Mouse (Mus musculus) embryonic stem cell, embryonic (primary cell): Measurements from ENCODE around the gene Hfe2.

Experiments
- CTCF ChIA-PET, 4 experiments: fragments of 300-600 bp in 2 of 4; fragments of 350-600 bp in 2 of 4; sonication (Branson Sonifier 250); formaldehyde crosslinking; loops; one replicate each; lab custom pipeline; 2022; ENCODE audit warnings: inconsistent platforms in 2 of 4; lab: Charles Lee
- POLR2A ChIA-PET, 4 experiments: fragments of 300-600 bp in 2 of 4; fragments of 350-600 bp in 2 of 4; sonication (Branson Sonifier 250); formaldehyde crosslinking; loops; one replicate each; lab custom pipeline; 2022; ENCODE audit warnings: antibody characterized with exemption in 4 of 4, inconsistent platforms in 1 of 4; lab: Charles Lee

The Hfe2 gene

DNA sequence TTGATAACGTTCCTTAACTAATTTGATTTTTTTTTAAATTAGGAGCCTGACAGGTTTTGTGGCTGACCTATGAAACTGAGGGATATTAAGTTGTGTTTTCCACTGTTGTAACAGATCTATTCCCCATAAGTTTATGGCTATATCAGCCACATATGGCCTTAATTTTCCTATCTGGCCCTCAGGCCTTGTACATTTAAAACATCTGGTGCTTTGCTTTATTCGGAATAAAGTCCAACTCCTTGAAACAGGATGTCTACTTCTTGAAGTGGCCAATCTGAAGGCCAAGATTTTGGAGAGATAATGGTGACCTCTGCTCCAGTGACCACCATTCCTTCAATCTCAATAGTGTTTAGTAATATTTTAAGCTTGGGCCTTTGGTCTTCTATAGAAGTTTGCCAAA, 14.3 kb downstream of the Hfe2 start:
- CTCF ChIA-PET: interaction anchor here in 1 of 4 experiments (0.9 kb wide), 1 partner anchor 125 kb away, joined by 4 read pairs; no protein-coding TSS in a partner anchor
- POLR2A ChIA-PET: no interaction called here

DNA sequence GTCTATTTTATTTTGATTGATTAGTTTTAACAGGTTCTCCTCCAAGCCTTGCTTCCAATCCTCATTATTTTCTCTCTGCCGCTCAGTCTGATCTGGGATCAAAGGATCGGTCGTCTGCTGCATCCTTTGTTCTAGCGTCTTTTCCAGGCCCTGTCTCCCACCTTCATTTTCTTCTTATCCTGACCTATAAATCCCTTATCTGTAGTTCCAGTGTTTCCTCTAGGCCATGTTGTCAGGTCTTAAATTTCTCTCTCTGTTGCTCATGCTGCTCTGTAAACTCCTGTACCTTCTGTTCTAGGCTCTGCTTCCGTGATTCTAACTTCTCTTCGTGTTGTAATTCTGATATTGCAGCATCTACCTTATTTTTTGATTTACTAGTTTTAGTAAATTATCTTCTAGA, 15.8 kb downstream of the Hfe2 start:
- ChIA-PET CTCF (interaction anchor here in 2 of 4 experiments (0.8 to 2.8 kb wide), 8 partner anchors 11 to 263 kb away, joined by 3 to 21 read pairs (median 5); partner anchors contain the start of genes Itga10 (in 1 of the 2) and Lix1l (in 1 of the 2)), POLR2A (interaction anchor here in 3 of 4 experiments (0.6 to 2.4 kb wide), 6 partner anchors 12 to 89 kb away, joined by 3 to 7 read pairs (median 4); partner anchors contain the start of genes Polr3gl (in 2 of the 3) and Rbm8a (in 1 of the 3))

DNA sequence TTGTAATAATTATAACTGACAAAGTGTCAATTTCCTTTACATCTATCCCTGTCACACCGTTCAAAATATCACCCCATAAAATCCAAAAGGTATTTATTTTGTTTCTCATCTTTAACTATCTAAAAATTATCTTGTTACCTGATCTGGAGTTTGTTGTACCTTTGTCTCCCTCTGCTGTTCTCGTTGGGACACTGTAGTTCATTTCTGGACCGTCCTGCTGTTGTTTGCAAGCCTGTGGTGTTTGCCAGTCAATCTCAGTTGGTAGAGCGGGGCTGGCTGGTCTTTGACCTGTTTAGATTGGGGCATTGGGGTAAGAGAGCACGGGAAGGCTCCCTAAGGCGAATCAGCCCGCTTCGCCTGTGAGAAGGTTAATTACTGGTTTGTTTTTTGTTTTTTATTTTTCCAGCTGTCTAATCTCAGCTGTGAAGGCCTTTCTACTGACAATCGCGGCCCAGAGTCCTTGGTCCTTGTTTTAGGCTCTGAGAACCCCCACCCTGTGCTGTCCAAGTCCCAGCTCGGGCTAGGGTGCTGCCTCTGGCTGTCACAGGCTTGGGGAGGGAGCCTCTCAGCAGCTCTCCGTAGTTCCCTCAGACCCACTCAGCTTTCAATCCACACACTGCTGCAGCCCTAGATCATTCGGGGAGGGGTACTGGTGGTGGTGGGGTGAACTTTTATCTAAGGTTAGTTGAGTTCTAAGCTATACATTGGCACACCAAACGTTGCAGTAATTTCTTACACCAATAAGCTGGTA, 16.5 kb downstream of the Hfe2 start:
- POLR2A ChIA-PET: interaction anchor here in 3 of 4 experiments (0.6 to 2.4 kb wide), 22 partner anchors 8 to 518 kb away, joined by 3 to 11 read pairs (median 4); partner anchors contain the start of genes Polr3gl (in 3 of the 3), Gm16253 (in 2 of the 3) and Rbm8a (in 2 of the 3)

DNA sequence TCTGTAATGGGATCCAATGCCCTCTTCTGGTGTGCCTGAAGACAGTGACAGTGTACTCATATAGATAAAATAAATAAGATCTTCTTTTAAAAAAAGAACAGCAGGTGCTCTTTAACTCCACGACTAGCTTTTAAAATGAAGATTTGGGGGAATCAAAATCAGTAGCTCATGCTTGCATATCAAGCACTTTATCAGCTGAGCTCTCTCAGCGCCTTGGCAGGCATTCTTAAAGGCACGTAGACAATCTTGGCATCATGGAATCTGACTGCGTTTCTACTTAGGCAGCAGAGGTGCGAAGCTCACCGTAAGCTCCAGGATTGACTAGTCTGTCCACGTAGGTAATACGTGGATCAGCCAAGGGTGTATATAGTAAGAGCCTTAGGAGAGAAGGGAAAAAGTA, 17.6 kb downstream of the Hfe2 start:
- CTCF ChIA-PET: interaction anchor here (0.6 to 2.8 kb wide), 21 partner anchors 8 to 477 kb away, joined by 3 to 21 read pairs (median 4); partner anchors contain the start of genes Itga10 (in 3 of the 4), Gm16253 (in 1 of the 4), Lix1l (in 1 of the 4) and Polr3gl (in 1 of the 4)
- POLR2A ChIA-PET: interaction anchor here in 3 of 4 experiments (0.7 to 2.4 kb wide), 16 partner anchors 10 to 121 kb away, joined by 3 to 11 read pairs (median 6); partner anchors contain the start of genes Polr3gl (in 3 of the 3), Gm16253 (in 2 of the 3) and Rbm8a (in 2 of the 3)

More for the DNA sequence above, 16.5 kb downstream of the Hfe2 start:
- CTCF ChIA-PET: interaction anchor here (0.6 to 2.8 kb wide), 23 partner anchors 9 to 582 kb away, joined by 3 to 21 read pairs (median 5); partner anchors contain the start of genes Itga10 (in 3 of the 4), Gm16253 (in 1 of the 4), Lix1l (in 1 of the 4) and Polr3gl (in 1 of the 4)

DNA sequence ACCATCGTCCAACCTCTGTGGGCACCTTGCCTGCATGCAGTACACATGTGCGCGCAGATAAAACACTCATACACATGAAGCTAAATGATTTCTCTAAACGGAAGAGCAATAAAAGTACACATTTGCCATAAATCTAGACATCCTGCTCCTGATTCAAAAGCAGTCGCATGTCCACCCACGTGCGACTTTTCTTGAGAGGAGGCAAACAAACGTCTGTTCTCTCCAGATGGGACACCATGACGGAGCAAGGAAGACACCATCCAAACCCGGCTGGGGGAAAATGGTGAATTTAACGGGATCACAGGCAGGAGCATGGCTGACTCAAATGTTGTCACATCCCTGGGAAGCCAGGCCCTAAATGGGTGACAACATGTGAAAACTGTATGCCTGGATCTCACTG, 18.4 kb downstream of the Hfe2 start:
- POLR2A ChIA-PET: interaction anchor here in 2 of 4 experiments (1.0 to 2.2 kb wide), 6 partner anchors 18 to 121 kb away, joined by 3 to 11 read pairs (median 5); partner anchors contain the start of genes Polr3gl (in 1 of the 2) and Rbm8a (in 1 of the 2)
- CTCF ChIA-PET: interaction anchor here in 2 of 4 experiments (0.9 to 2.8 kb wide), 9 partner anchors 11 to 477 kb away, joined by 3 to 21 read pairs (median 7); partner anchors contain the start of genes Gm16253 (in 1 of the 2) and Polr3gl (in 1 of the 2)

DNA sequence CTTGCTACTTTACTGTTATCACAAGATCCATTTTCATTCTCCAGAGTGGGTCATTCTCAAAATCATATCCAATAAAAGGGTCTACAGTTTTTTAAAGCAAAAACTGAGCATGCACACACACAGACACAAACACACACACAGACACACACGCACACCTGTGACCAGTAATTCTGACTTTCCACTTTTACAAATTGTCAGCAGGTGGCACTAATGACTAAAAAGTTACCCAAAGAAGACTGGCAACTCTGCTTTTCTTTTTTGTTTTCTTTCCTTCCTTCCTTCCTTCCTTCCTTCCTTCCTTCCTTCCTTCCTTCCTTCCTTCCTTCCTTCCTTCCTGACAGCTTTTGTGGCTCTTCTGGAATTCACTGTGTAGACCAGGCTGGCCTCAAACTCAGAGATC, 20.6 kb downstream of the Hfe2 start:
- ChIA-PET CTCF (interaction anchor here in 3 of 4 experiments (0.6 to 3.3 kb wide), 18 partner anchors 11 to 268 kb away, joined by 3 to 33 read pairs (median 4); partner anchors contain the start of genes Gm16253 (in 2 of the 3), Lix1l (in 1 of the 3), Nudt17 (in 1 of the 3) and Polr3gl (in 1 of the 3)), POLR2A (interaction anchor here in 3 of 4 experiments (0.8 to 26.7 kb wide), 8 partner anchors 12 to 233 kb away, joined by 3 to 969 read pairs (median 6); partner anchors contain the start of genes Gm16253 (in 1 of the 3), Itga10 (in 1 of the 3), Rbm8a (in 1 of the 3) and Txnip (in 1 of the 3))

DNA sequence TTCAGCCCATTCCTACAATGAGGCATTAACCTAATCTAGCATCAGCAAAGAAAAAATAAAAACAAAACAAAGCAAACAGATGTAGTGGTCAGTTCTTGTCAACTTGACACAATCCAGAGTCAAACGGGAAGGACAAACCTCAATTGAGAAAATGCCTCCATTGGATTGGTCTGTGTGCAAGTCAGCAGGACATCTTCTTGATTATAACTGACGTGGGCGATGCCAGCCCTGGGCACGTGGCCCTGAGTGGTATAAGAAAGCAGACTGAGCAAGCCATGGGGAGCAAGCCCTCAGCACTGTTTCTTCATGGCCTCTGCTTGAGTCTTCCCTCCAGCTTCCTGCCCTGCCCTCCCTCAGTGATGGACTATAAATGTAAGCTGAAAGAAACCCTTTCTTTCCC, 21.9 kb downstream of the Hfe2 start:
- POLR2A ChIA-PET: interaction anchor here in 3 of 4 experiments (0.5 to 26.7 kb wide), 11 partner anchors 10 to 92 kb away, joined by 3 to 969 read pairs (median 4); partner anchors contain the start of genes Gm16253 (in 3 of the 3), Polr3gl (in 1 of the 3) and Txnip (in 1 of the 3)
- CTCF ChIA-PET: interaction anchor here (0.7 to 3.3 kb wide), 14 partner anchors 19 to 153 kb away, joined by 3 to 33 read pairs (median 6); partner anchors contain the start of genes Gm16253 (in 1 of the 4), Polr3gl (in 1 of the 4) and Rbm8a (in 1 of the 4)

DNA sequence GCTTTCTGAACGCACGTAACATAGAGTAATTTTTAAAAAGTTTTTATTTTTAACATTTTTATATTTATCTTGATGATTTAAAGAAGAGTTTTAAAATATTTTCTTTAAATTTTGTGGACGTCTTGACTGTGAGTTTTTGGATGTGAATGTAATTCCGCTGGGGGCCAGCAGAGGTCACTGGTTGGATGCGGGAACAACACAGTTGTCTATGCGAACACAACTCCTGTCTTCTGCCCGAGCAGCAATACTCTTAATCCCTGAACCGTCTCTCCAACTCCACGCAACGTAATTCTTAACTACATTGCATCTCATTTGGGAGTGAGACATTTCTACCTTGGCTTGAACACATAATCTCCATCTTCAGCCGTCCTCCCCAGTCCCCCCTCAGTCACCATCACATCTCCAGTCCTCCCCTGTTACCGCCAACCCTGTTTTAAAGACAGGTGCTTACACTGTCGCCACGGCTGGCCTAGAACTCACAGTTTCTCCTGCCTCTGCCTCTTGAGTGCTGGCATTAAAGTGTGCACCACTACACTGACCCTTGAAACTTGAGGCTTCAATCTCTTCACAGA, 22.5 kb downstream of the Hfe2 start:
- ChIA-PET CTCF (interaction anchor here (0.7 to 3.3 kb wide), 14 partner anchors 20 to 152 kb away, joined by 3 to 33 read pairs (median 6); partner anchors contain the start of genes Gm16253 (in 1 of the 4), Polr3gl (in 1 of the 4) and Rbm8a (in 1 of the 4)), POLR2A (interaction anchor here in 3 of 4 experiments (0.9 to 26.7 kb wide), 8 partner anchors 9 to 92 kb away, joined by 3 to 969 read pairs (median 5); partner anchors contain the start of genes Gm16253 (in 3 of the 3) and Txnip (in 1 of the 3))

DNA sequence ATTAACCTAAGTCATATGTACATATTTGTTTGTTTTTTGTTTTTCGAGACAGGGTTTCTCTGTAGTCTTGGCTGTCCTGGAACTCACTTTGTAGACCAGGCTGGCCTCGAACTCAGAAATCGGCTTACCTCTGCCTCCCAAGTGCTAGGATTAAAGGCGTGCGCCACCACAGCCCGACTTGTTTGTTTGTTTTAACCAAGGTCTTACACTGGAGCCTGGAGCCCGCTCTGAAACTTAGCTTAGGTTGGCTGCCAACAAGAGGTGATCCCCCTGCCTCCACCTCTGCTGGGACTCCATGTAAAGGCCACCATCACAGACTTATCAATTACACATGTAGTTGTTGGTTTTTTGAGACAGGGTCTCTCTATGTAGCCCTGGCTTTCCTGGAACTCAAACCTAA, 23.9 kb downstream of the Hfe2 start:
- ChIA-PET POLR2A (interaction anchor here in 3 of 4 experiments (0.6 to 26.7 kb wide), 6 partner anchors 9 to 378 kb away, joined by 3 to 969 read pairs (median 28); partner anchors contain the start of gene Gm16253 (in 3 of the 3)), CTCF (interaction anchor here in 3 of 4 experiments (0.6 to 2.5 kb wide), 5 partner anchors 18 to 141 kb away, joined by 3 to 13 read pairs (median 9); partner anchors contain the start of gene Polr3gl (in 1 of the 3))

DNA sequence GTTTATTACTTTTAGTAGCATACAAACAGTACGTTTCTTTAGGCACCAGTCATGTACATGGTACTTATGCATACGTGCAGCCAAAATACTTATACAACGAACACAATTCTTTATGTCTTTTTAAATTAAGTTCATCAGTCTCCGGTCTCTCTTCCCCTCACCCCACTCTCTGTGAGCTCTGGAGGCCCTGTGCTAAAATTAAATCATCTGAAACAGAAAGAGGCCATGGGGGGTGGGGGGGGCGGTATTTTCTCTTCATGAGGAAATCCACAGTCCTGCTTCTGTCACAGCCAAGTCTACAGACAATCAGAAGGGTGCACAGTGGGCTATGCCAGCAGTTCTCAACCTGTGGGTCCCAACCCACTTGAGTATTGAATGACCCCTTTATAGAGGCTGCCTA, 24.4 kb downstream of the Hfe2 start:
- ChIA-PET CTCF (interaction anchor here (0.6 to 3.9 kb wide), 9 partner anchors 17 to 140 kb away, joined by 3 to 42 read pairs (median 11); partner anchors contain the start of gene Polr3gl (in 1 of the 4)), POLR2A (interaction anchor here in 3 of 4 experiments (0.6 to 26.7 kb wide), 7 partner anchors 9 to 379 kb away, joined by 3 to 969 read pairs (median 4); partner anchors contain the start of genes Gm16253 (in 3 of the 3) and Polr3gl (in 1 of the 3))

DNA sequence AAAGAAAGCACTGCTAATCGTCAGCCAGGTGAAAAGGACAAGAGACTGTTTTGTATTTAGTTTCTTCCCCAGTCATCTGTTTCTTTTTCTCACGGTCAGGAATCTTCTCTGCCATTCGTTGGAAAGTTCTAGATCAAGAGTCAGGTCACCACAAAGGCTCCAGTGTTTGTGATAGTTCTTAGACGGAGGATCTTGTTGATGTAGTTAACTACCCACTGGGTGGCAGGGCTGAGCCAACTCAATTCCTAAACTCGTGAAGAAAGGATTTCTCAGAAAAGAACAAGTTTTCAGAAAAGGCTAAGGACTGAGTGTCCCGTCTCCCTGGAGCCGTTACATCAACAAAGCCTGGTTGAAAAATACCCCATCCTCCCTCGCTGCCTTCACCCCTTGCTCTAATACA, 26.2 kb downstream of the Hfe2 start:
- ChIA-PET CTCF (interaction anchor here (0.6 to 3.9 kb wide), 21 partner anchors 10 to 159 kb away, joined by 3 to 42 read pairs (median 4); partner anchors contain the start of genes Gm16253 (in 3 of the 4) and Polr3gl (in 1 of the 4)), POLR2A (interaction anchor here in 3 of 4 experiments (0.6 to 26.7 kb wide), 19 partner anchors 8 to 220 kb away, joined by 3 to 969 read pairs (median 4); partner anchors contain the start of genes Gm16253 (in 3 of the 3), Polr3gl (in 2 of the 3), Rbm8a (in 2 of the 3) and Lix1l (in 1 of the 3))

DNA sequence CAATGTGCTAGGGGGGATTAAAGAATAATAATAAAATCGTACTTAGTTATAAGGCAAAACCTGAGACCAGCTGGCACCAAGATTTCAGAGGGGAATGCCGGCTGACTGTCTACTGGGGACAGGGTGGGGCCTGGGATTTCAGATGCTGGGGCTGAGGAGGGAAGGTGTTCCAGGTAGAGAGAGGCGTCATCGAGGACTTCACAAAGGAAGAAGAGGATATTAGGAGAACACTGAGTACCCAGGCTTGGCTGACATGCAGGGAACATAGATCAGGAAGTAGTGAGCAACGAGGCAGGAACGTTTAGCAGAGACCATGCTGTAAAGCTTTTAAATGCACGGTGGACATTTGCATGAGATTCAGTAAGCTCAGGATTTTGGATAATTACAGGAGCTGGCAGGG, 26.9 kb downstream of the Hfe2 start:
- ChIA-PET POLR2A (interaction anchor here (0.6 to 26.7 kb wide), 23 partner anchors 10 to 393 kb away, joined by 3 to 969 read pairs (median 3); partner anchors contain the start of genes Gm16253 (in 3 of the 4), Polr3gl (in 2 of the 4), Lix1l (in 1 of the 4) and Rbm8a (in 1 of the 4)), CTCF (interaction anchor here (0.6 to 3.9 kb wide), 13 partner anchors 11 to 168 kb away, joined by 3 to 42 read pairs (median 3); no protein-coding TSS in a partner anchor)

DNA sequence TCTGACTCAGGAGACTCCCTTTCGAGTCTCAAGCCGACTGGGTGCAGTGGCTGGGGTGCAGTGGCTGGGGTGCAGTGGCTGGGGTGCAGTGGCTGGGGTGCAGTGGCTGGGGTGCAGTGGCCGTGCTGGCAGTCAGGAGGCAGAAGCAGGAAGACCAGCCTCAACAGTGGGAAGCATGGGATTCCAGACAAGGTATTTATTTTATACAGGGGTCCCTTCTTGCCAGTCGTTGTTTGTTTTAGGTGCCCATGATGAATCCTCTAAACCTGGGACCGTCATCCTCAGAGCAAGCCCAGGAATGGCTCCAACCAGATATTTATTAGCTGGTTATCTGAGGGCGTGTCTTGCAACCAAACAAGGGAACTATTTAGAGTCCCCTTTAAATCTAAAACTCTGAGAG, 28.6 kb downstream of the Hfe2 start:
- ChIA-PET POLR2A (interaction anchor here in 3 of 4 experiments (0.7 to 26.7 kb wide), 10 partner anchors 8 to 139 kb away, joined by 3 to 969 read pairs (median 6); partner anchors contain the start of genes Gm16253 (in 3 of the 3) and Rbm8a (in 1 of the 3)), CTCF (interaction anchor here in 3 of 4 experiments (0.8 to 1.9 kb wide), 5 partner anchors 23 to 91 kb away, joined by 3 to 12 read pairs (median 4); partner anchors contain the start of gene Gm16253 (in 2 of the 3))

DNA sequence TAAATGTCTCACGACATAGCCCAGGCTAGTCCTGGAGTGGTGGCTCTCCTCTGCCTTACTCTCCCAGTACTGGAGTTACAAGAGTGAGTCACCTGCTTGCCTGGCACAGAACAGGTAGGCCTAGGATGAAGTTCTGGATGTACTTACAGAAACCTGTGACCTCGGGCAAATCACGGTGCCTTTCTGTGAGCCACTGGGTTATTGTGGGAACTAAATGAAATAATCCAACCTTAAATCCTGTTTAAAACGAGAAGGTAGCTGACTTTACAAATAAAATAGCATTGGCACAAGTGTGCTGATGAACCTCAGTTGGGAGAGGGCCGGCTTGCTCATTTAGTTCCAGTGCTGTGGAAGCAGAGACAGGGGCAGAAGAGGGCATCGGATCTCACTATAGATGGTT, 29.3 kb downstream of the Hfe2 start:
- POLR2A ChIA-PET: interaction anchor here in 3 of 4 experiments (0.5 to 26.7 kb wide), 16 partner anchors 8 to 140 kb away, joined by 3 to 969 read pairs (median 3); partner anchors contain the start of genes Gm16253 (in 3 of the 3), Rbm8a (in 2 of the 3) and Polr3gl (in 1 of the 3)
- CTCF ChIA-PET: interaction anchor here in 3 of 4 experiments (0.7 to 1.9 kb wide), 8 partner anchors 22 to 1020 kb away, joined by 3 to 12 read pairs (median 3); partner anchors contain the start of genes Gm16253 (in 2 of the 3) and Itga10 (in 1 of the 3)

DNA sequence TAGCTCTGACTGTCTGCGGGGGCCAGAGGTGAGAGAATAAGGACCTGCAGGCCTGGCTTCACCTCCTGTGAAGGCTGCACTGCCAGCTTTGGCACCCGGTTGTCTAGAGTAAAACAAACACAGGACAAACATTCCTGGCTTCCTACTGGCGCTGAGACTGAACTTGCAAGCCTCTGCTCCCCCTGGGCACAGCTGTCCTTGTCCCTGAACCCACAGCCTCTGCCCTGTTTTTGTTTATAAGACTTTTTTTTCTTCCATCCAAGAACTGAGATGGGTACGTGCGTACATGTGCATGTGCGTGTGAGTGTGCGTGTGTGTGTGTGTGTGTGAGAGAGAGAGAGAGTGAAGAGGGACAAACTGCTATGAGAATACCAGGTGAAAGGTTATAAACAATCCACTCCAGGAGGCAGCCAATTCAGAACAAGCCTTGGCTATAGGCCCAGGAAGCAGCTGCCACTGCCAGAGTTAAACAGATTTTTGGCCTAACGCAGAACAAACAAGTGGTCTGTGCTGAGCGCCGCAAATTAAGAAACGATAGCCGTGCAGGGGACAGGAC, 30.1 kb downstream of the Hfe2 start:
- CTCF ChIA-PET: interaction anchor here (0.5 to 1.9 kb wide), 6 partner anchors 13 to 380 kb away, joined by 3 to 12 read pairs (median 4); partner anchors contain the start of genes Gm16253 (in 1 of the 4) and Itga10 (in 1 of the 4)
- POLR2A ChIA-PET: interaction anchor here in 3 of 4 experiments (0.5 to 26.7 kb wide), 12 partner anchors 10 to 141 kb away, joined by 3 to 969 read pairs (median 6); partner anchors contain the start of genes Gm16253 (in 3 of the 3), Rbm8a (in 2 of the 3) and Polr3gl (in 1 of the 3)
